Mouse (Mus musculus): ENCODE data around the gene Gstk1. TPM values are rescaled to one million over a fixed set of nuclear protein-coding genes. Genes with fewer than 3 reads are reported as not detected.

The Gstk1 gene
- 33.3 and 37.2 TPM in 2 replicates for polyA plus RNA-seq (2014; fragmentation: Nextera tagmentation; extraction: Ambion mirVana)

- Histone ChIP-seq H3K9me3 (ENCODE audit: control insufficient read depth, low read length) (no peaks in the 10 kb centered on the region), H3K36me3 (ENCODE audit: control insufficient read depth, insufficient read depth, low read length) (no peaks in the 10 kb centered on the region), H3K4me1 (ENCODE audit: control insufficient read depth, insufficient read depth, low read length) (no peaks in the 10 kb centered on the region), H3K9ac (ENCODE audit: low read depth, low read length) (peak within 1 kb of the TSS; percentile 50), H3K4me2 (replicated peaks; ENCODE audit: low read depth, low read length) (peak within 1 kb of the TSS; percentile 84), H3K27ac (ENCODE audit: low read depth, low read length) (no peak within 1 kb of the TSS), H3K4me3 (ENCODE audit: low read length) (peak within 1 kb of the TSS; percentile 50), H3K27me3 (ENCODE audit: control insufficient read depth, insufficient read depth, low read length) (no peaks in the 10 kb centered on the region)
- peak; percentile 100 for ATAC-seq (ENCODE audit: low FRiP score, low TSS enrichment)
- 3% methylated on average over 28 of the region's 28 CpGs for WGBS
Measured at GRCm38 (mm10) chr6:42245711-42246353, at the start of gene Gstk1. Gstk1 (plus strand) TSS chr6:42245935.

DNA sequence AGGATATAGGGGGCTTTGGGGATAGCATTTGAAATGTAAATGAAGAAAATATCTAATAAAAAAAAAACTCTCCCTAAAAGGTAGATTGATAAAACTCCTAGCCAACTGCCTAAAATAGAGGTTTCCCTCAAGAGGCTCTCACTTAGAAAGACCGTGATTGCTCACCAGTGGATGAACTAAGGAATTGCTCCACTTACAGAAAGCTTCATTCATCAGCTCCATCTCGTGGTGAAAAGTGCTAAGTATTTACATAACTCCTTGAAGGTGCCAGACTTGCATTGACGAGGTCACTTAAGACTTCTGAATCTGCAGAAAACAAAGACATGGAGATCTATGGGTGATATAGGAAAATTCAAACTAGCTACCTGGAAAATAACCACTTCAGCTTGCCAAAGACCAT, 48.0 kb upstream of the Gstk1 start:
- 36% methylated on average over 3 of the region's 3 CpGs for WGBS
- Histone ChIP-seq H3K4me1 (ENCODE audit: control insufficient read depth, insufficient read depth, low read length) (no peaks in the 10 kb centered on the region), H3K9me3 (ENCODE audit: control insufficient read depth, low read length) (no peaks in the 10 kb centered on the region), H3K9ac (ENCODE audit: low read depth, low read length) (no peak overlapping the region), H3K4me3 (ENCODE audit: low read length) (no peak overlapping the region), H3K27me3 (ENCODE audit: control insufficient read depth, insufficient read depth, low read length) (no peaks in the 10 kb centered on the region), H3K4me2 (replicated peaks; ENCODE audit: low read depth, low read length) (no peak overlapping the region), H3K36me3 (ENCODE audit: control insufficient read depth, insufficient read depth, low read length) (no peaks in the 10 kb centered on the region), H3K27ac (ENCODE audit: low read depth, low read length) (no peak overlapping the region)
- no peak; the same call in 1 of the 2 replicates for ATAC-seq (ENCODE audit: low FRiP score, low TSS enrichment)

- Histone ChIP-seq H3K9me3 (ENCODE audit: control insufficient read depth, low read length) (no peaks in the 10 kb centered on the region), H3K4me1 (ENCODE audit: control insufficient read depth, insufficient read depth, low read length) (no peaks in the 10 kb centered on the region), H3K27me3 (ENCODE audit: control insufficient read depth, insufficient read depth, low read length) (no peaks in the 10 kb centered on the region), H3K9ac (ENCODE audit: low read depth, low read length) (no peak overlapping the region), H3K27ac (ENCODE audit: low read depth, low read length) (no peak overlapping the region), H3K4me2 (replicated peaks; ENCODE audit: low read depth, low read length) (no peak overlapping the region), H3K4me3 (ENCODE audit: low read length) (no peak overlapping the region), H3K36me3 (ENCODE audit: control insufficient read depth, insufficient read depth, low read length) (no peaks in the 10 kb centered on the region)
- no peak for ATAC-seq (ENCODE audit: low FRiP score, low TSS enrichment)
- WGBS = 61% methylated on average over 1 of the region's 1 CpGs
Measured at GRCm38 (mm10) chr6:42199498-42199897, 46.2 kb upstream of the Gstk1 start.

DNA sequence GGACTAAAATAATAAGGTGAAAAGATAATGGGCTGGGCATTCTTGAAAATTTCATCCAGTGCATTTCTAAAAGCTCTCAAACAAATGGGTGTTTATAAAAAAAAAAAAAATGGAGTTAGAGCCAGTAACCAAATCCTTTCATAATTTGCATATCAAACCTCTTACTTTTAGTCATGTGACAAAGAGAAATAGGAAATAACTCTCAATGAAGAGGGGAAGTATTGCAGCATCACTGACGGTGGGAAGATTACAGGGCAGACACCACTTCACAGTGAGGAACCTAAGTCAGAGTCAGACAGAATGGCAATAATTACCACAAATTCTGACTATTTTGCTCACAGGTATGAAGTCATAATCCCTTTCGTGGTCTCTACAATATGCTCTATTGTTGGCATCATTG, 30.7 kb upstream of the Gstk1 start, which contains the start of gene Tas2r144:
Gene Tas2r144 (plus strand): TSS at position 301 of the 400 bp plus-strand sequence.
- no peak within 1 kb of the TSS for H3K27ac ChIP-seq (ENCODE audit: low read depth, low read length)
- no peaks in the 10 kb centered on the region for H3K4me1 ChIP-seq (ENCODE audit: control insufficient read depth, insufficient read depth, low read length)
- H3K4me3 ChIP-seq (ENCODE audit: low read length) = no peak within 1 kb of the TSS
- no peak for ATAC-seq (ENCODE audit: low FRiP score, low TSS enrichment)
- 82% methylated on average over 2 of the region's 2 CpGs for WGBS
- no peaks in the 10 kb centered on the region for H3K36me3 ChIP-seq (ENCODE audit: control insufficient read depth, insufficient read depth, low read length)
- H3K4me2 ChIP-seq (replicated peaks; ENCODE audit: low read depth, low read length) = no peak within 1 kb of the TSS
- H3K9me3 ChIP-seq (ENCODE audit: control insufficient read depth, low read length) = no peaks in the 10 kb centered on the region
- H3K9ac ChIP-seq (ENCODE audit: low read depth, low read length) = no peak within 1 kb of the TSS
- H3K27me3 ChIP-seq (ENCODE audit: control insufficient read depth, insufficient read depth, low read length) = no peaks in the 10 kb centered on the region

DNA sequence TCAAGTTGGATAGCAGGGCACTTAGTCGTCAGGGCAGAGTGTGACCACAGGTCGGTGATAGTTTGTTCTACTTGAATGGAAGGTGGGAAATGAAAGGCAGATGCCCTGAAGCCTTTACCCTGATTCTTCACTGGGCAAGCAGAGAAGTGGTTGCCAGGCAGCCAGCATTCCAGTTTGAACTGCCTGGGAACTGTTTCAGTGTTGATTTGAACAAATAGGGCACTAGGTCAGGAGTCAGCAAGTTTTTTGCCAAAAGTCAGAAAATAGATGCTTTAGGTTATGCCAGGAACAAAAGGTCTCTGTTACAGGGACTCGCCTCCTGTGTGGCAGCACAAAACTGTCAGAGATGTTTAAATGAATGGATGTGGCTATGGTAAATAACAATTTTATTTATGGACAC, 23.4 kb upstream of the Gstk1 start:
- Histone ChIP-seq H3K36me3 (ENCODE audit: control insufficient read depth, insufficient read depth, low read length) (no peaks in the 10 kb centered on the region), H3K27me3 (ENCODE audit: control insufficient read depth, insufficient read depth, low read length) (no peaks in the 10 kb centered on the region), H3K4me1 (ENCODE audit: control insufficient read depth, insufficient read depth, low read length) (no peaks in the 10 kb centered on the region), H3K9me3 (ENCODE audit: control insufficient read depth, low read length) (no peaks in the 10 kb centered on the region), H3K4me3 (ENCODE audit: low read length) (no peak overlapping the region), H3K9ac (ENCODE audit: low read depth, low read length) (no peak overlapping the region), H3K27ac (ENCODE audit: low read depth, low read length) (no peak overlapping the region), H3K4me2 (replicated peaks; ENCODE audit: low read depth, low read length) (no peak overlapping the region)
- 64% methylated on average over 3 of the region's 3 CpGs for WGBS
- no peak for ATAC-seq (ENCODE audit: low FRiP score, low TSS enrichment)

DNA sequence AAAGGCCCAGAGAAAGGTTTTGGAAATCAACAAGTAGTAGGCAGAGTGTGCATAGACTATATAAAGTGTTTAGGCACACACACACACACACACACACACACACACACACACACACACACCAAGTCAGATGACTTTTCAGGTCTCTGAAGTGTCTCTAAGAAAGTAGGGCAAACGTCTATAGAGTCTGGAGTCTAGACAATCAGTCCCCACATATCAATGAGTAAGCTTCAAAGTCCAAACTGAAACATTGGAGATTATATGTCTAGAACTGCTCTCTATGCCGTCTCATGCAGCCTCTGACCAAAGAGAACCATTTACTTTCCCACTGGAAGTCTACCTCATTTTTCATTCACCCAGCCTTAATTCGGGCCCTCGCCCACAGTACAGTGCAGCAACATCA, 20.7 kb upstream of the Gstk1 start:
- H3K4me3 ChIP-seq (ENCODE audit: low read length) = no peak overlapping the region
- H3K4me2 ChIP-seq (replicated peaks; ENCODE audit: low read depth, low read length) = no peak overlapping the region
- no peak overlapping the region for H3K27ac ChIP-seq (ENCODE audit: low read depth, low read length)
- no peak overlapping the region for H3K9ac ChIP-seq (ENCODE audit: low read depth, low read length)
- ATAC-seq (ENCODE audit: low FRiP score, low TSS enrichment) = no peak
- 79% methylated on average over 4 of the region's 4 CpGs for WGBS
- no peaks in the 10 kb centered on the region for H3K9me3 ChIP-seq (ENCODE audit: control insufficient read depth, low read length)
- H3K36me3 ChIP-seq (ENCODE audit: control insufficient read depth, insufficient read depth, low read length) = no peaks in the 10 kb centered on the region
- H3K27me3 ChIP-seq (ENCODE audit: control insufficient read depth, insufficient read depth, low read length) = no peaks in the 10 kb centered on the region
- no peaks in the 10 kb centered on the region for H3K4me1 ChIP-seq (ENCODE audit: control insufficient read depth, insufficient read depth, low read length)

DNA sequence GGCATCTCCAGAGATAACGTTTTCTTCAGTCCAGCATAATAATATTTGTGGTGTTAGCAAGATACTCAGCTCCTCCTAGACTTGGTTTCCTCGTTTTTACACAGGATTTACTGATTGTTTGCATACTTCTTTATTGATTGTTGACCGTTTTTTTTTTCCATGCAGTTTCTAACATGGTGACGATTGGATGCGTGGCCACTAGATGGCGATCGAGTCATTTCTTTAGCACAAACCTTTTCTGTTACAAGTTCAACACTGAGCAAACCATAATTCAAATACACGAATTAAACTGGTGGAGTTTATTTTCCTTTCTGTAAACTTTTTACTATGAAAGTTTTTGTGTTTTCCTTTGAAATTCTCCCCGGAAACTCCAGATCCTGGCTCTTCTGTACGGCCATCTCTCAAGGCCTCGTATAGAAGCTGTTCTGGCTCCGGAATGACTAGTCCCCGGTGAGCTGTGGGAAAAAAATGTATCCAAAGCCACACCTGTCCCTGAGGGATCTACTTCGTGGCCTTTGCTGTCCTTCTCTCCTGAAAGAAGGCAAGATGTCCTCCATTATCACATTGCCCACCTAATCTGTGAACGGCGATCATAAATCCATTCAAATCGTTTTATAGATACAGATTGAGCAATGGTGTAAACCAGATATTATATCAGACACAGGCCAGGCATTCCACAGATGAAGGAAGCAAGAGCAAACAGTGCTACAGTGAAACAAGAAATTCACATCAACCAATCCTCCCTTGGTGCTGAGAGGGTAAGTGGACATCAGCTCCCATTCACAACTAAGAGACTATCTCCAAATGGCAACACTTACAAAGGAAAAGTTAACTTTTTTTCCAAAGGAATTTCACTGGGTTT, 18.3 kb upstream of the Gstk1 start:
- H3K4me1 ChIP-seq (ENCODE audit: control insufficient read depth, insufficient read depth, low read length) = no peaks in the 10 kb centered on the region
- 0 out of 2 replicates have a peak, but pooled peaks have one; percentile 43 for ATAC-seq (ENCODE audit: low FRiP score, low TSS enrichment)
- no peaks in the 10 kb centered on the region for H3K36me3 ChIP-seq (ENCODE audit: control insufficient read depth, insufficient read depth, low read length)
- no peak overlapping the region for H3K27ac ChIP-seq (ENCODE audit: low read depth, low read length)
- H3K4me2 ChIP-seq (replicated peaks; ENCODE audit: low read depth, low read length) = no peak overlapping the region
- WGBS = 28% methylated on average over 17 of the region's 17 CpGs
- H3K9me3 ChIP-seq (ENCODE audit: control insufficient read depth, low read length) = no peaks in the 10 kb centered on the region
- no peak overlapping the region for H3K4me3 ChIP-seq (ENCODE audit: low read length)
- H3K27me3 ChIP-seq (ENCODE audit: control insufficient read depth, insufficient read depth, low read length) = no peaks in the 10 kb centered on the region
- H3K9ac ChIP-seq (ENCODE audit: low read depth, low read length) = no peak overlapping the region

DNA sequence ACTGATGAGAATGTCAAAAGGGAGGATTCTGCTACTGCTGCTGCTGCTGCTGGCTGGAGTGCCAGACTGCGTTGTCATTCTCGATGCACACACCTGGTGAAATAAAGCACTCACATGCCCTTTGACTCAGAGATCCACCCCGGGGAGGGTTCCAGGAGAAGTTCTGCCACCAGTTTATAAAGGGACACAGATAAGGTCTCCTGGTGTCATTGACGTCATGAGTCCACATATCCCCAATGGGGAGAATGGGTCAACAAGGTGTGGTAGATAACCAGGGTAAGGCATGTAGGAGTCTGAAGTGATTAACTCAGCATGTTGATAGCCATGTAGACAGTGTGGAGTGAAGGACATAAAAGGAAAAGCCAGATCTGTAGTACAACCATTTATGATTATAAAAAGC, 16.1 kb upstream of the Gstk1 start:
- Histone ChIP-seq H3K36me3 (ENCODE audit: control insufficient read depth, insufficient read depth, low read length) (no peaks in the 10 kb centered on the region), H3K9me3 (ENCODE audit: control insufficient read depth, low read length) (no peaks in the 10 kb centered on the region), H3K27ac (ENCODE audit: low read depth, low read length) (no peak overlapping the region), H3K9ac (ENCODE audit: low read depth, low read length) (no peak overlapping the region), H3K4me3 (ENCODE audit: low read length) (no peak overlapping the region), H3K4me1 (ENCODE audit: control insufficient read depth, insufficient read depth, low read length) (no peaks in the 10 kb centered on the region), H3K4me2 (replicated peaks; ENCODE audit: low read depth, low read length) (no peak overlapping the region), H3K27me3 (ENCODE audit: control insufficient read depth, insufficient read depth, low read length) (no peaks in the 10 kb centered on the region)
- 77% methylated on average over 4 of the region's 4 CpGs for WGBS
- ATAC-seq (ENCODE audit: low FRiP score, low TSS enrichment) = no peak

DNA sequence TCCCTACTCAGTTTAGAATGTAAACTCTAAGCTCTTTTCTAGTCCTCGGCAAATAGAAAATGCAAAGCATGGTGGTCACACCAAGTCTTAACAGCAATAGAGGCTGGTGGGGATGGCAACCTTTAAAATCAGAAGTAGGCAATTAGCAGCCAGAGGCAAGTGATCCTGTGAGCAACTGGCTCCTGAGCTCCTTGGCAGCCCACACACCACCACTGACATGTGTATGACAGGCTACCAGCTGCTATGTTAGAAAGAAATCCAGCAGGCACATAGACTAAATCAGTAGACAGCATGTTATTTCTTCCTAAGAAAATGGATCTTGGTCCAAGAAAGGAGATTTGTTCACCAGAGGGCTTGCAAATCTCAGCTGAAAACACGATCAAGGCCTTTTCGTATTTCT, 14.5 kb upstream of the Gstk1 start:
- Histone ChIP-seq H3K27ac (ENCODE audit: low read depth, low read length) (no peak overlapping the region), H3K9ac (ENCODE audit: low read depth, low read length) (no peak overlapping the region), H3K4me2 (replicated peaks; ENCODE audit: low read depth, low read length) (no peak overlapping the region), H3K9me3 (ENCODE audit: control insufficient read depth, low read length) (no peaks in the 10 kb centered on the region), H3K27me3 (ENCODE audit: control insufficient read depth, insufficient read depth, low read length) (no peaks in the 10 kb centered on the region), H3K4me1 (ENCODE audit: control insufficient read depth, insufficient read depth, low read length) (no peaks in the 10 kb centered on the region), H3K4me3 (ENCODE audit: low read length) (no peak overlapping the region), H3K36me3 (ENCODE audit: control insufficient read depth, insufficient read depth, low read length) (no peaks in the 10 kb centered on the region)
- 89% methylated on average over 3 of the region's 3 CpGs for WGBS
- ATAC-seq (ENCODE audit: low FRiP score, low TSS enrichment) = no peak

Measured in kidney, embryonic 14.5 days (tissue).